In the genomic region with DNA sequence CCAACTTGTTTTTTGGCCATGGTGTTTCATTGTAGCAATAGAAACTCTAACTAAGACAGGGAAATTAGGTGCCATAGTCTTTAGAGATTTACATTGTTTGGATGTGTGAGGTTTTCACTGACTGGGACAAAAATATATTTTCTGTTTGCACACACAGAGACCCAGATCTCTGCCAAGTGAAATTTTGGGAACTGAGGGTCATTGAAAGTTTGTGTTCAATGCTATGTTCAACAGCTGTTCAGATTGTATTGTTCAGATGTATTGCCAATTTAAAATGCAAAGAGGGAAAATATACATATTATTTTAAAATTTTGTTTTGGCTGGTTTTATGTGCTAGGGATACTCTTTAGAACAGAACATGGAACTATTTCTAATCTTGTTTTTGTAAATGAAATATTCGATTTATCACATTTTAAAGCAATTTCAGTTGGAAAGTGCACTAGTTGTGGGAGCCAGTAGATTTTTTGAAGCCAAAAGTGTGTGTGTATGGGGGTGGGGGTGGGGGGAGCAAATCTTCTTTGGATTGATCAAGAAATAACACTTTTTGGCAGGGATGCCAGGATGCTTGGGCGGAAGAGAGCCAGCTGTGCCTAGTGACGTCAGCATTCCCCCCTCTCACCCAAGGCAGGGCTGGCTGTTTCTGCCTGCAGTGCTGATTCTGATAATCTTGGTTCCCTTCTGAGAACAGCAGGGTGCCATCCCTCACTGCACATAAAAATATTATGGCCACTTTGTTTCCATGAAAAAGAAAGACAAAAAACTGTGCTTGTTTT, we compare ENCODE assay signal across 13 mouse cellular contexts. TPM values are rescaled to one million over a fixed set of nuclear protein-coding genes. Genes with fewer than 3 reads are reported as not detected.
DNase-seq lines count a peak whose midpoint lies in the region; ATAC-seq and TF ChIP-seq lines count a peak whose summit lies in the region.
"Had no signal": no experiment of that assay in that cellular context is flagged by ENCODE, and none has a peak within 500 bp of the region (broad histone marks: within the 10 kb centered on the region; RNA-seq: fewer than 3 reads in every experiment).

No protein-coding gene starts in this region.

- H3K4me1 ChIP-seq in heart, embryonic 12.5 days (replicated peaks), result 0 out of 2 replicates have a peak, but pooled peaks cover 2% of the 10 kb centered on the region
- H3K4me1 ChIP-seq in midbrain, postnatal 0 days (ENCODE audit: insufficient read depth, low read length), result no peaks in the 10 kb centered on the region
- no peaks in the 10 kb centered on the region for H3K4me1 ChIP-seq in midbrain, embryonic 16.5 days (ENCODE audit: control insufficient read depth, insufficient read depth, low read length)
- peaks cover 4% of the 10 kb centered on the region; the same call in 1 of the 2 replicates for H3K4me1 ChIP-seq in lung, embryonic 15.5 days
- H3K4me1 ChIP-seq: heart, embryonic 15.5 days had no signal

- H3K4me3 ChIP-seq in heart, embryonic 12.5 days, result no peak overlapping the region
- H3K4me3 ChIP-seq in midbrain, postnatal 0 days (ENCODE audit: low read depth, low read length), result no peak overlapping the region
- no peak overlapping the region for H3K4me3 ChIP-seq in midbrain, embryonic 16.5 days (ENCODE audit: low read depth, low read length)
- no peak overlapping the region for H3K4me3 ChIP-seq in lung, embryonic 15.5 days
- H3K4me3 ChIP-seq in gastrocnemius, adult 2 months, result no peak overlapping the region
- H3K4me3 ChIP-seq: erythroblast, embryonic 14.5 days; heart, embryonic 15.5 days had no signal

- H3K9ac ChIP-seq in heart, embryonic 12.5 days, result no peak overlapping the region
- no peak overlapping the region for H3K9ac ChIP-seq in midbrain, postnatal 0 days (replicated peaks; ENCODE audit: low read length, poor library complexity, severe bottlenecking)
- H3K9ac ChIP-seq in midbrain, embryonic 16.5 days (ENCODE audit: low read depth, low read length), result no peak overlapping the region
- no peak overlapping the region for H3K9ac ChIP-seq in lung, embryonic 15.5 days
- H3K9ac ChIP-seq: heart, embryonic 15.5 days had no signal

- ATAC-seq in heart, embryonic 12.5 days (ENCODE audit: insufficient number of reproducible peaks, low FRiP score), result no peak
- ATAC-seq in midbrain, postnatal 0 days (ENCODE audit: low FRiP score), result no peak
- ATAC-seq in midbrain, embryonic 16.5 days, result no peak
- ATAC-seq in lung, embryonic 15.5 days (ENCODE audit: borderline replicate concordance, extremely low read depth, low FRiP score, low TSS enrichment), result peak; percentile 73; the same call in 1 of the 2 replicates

- no peak overlapping the region for H3K4me2 ChIP-seq in heart, embryonic 12.5 days
- H3K4me2 ChIP-seq in midbrain, postnatal 0 days (ENCODE audit: low read depth, low read length, poor library complexity, severe bottlenecking), result no peak overlapping the region
- no peak overlapping the region for H3K4me2 ChIP-seq in midbrain, embryonic 16.5 days (ENCODE audit: low read length)
- H3K4me2 ChIP-seq in lung, embryonic 15.5 days, result no peak overlapping the region
- H3K4me2 ChIP-seq: heart, embryonic 15.5 days had no signal

- no peaks in the 10 kb centered on the region for H3K36me3 ChIP-seq in heart, embryonic 12.5 days
- H3K36me3 ChIP-seq in midbrain, postnatal 0 days (ENCODE audit: insufficient read depth, low read length), result no peaks in the 10 kb centered on the region
- no peaks in the 10 kb centered on the region for H3K36me3 ChIP-seq in midbrain, embryonic 16.5 days (ENCODE audit: control insufficient read depth, insufficient read depth, low read length)
- no peaks in the 10 kb centered on the region for H3K36me3 ChIP-seq in lung, embryonic 15.5 days
- H3K36me3 ChIP-seq: heart, embryonic 15.5 days had no signal

- intact Hi-C loops in gastrocnemius, adult 2 months (cut with DNase I), result no loop called here

- no peak for TF ChIP-seq CTCF in midbrain, postnatal 0 days (IDR thresholded peaks at IDR 0.05)
- no peak for TF ChIP-seq CTCF in gastrocnemius, adult 2 months (IDR thresholded peaks at IDR 0.05)

- DNase-seq in heart, adult 11 months, result peak; percentile 83
- DNase-seq in midbrain, postnatal 0 days (ENCODE audit: low spot score), result peak; percentile 33
- DNase-seq in telencephalon, adult 2 months (ENCODE audit: low read depth, low spot score), result peak; percentile 67
- DNase-seq in kidney, adult 8-10 months, result no peak
- no peak for DNase-seq in gastrocnemius, adult 2 months
- DNase-seq: cerebellum, postnatal 14 days; kidney, adult 18-20 months; thymus, adult 18-20 months had no signal

- 66% methylated on average over 3 of the region's 3 CpGs for WGBS in heart, embryonic 12.5 days
- 49% methylated on average over 3 of the region's 3 CpGs for WGBS in midbrain, postnatal 0 days
- 65% methylated on average over 3 of the region's 3 CpGs for WGBS in midbrain, embryonic 16.5 days
- 43% methylated on average over 3 of the region's 3 CpGs for WGBS in lung, embryonic 15.5 days

- H3K27ac ChIP-seq in heart, embryonic 12.5 days (ENCODE audit: poor library complexity, severe bottlenecking), result no peak overlapping the region
- no peak overlapping the region for H3K27ac ChIP-seq in midbrain, postnatal 0 days (ENCODE audit: low read depth, low read length)
- H3K27ac ChIP-seq in midbrain, embryonic 16.5 days (ENCODE audit: low read length), result no peak overlapping the region
- H3K27ac ChIP-seq in lung, embryonic 15.5 days, result peak overlapping the region; percentile 30; the same call in 1 of the 2 replicates
- no peak overlapping the region for H3K27ac ChIP-seq in gastrocnemius, adult 2 months
- H3K27ac ChIP-seq: heart, embryonic 15.5 days had no signal

- 0 out of 2 replicates have a peak, but pooled peaks cover 5% of the 10 kb centered on the region for H3K9me3 ChIP-seq in heart, embryonic 12.5 days (replicated peaks)
- no peaks in the 10 kb centered on the region for H3K9me3 ChIP-seq in midbrain, postnatal 0 days (ENCODE audit: low read length)
- H3K9me3 ChIP-seq in midbrain, embryonic 16.5 days (replicated peaks; ENCODE audit: control insufficient read depth, low read length, poor library complexity, severe bottlenecking), result no peaks in the 10 kb centered on the region
- no peaks in the 10 kb centered on the region for H3K9me3 ChIP-seq in lung, embryonic 15.5 days

- H3K27me3 ChIP-seq in heart, embryonic 12.5 days (replicated peaks), result no peaks in the 10 kb centered on the region
- H3K27me3 ChIP-seq in midbrain, postnatal 0 days (ENCODE audit: insufficient read depth, low read length), result no peaks in the 10 kb centered on the region
- no peaks in the 10 kb centered on the region for H3K27me3 ChIP-seq in midbrain, embryonic 16.5 days (ENCODE audit: control insufficient read depth, insufficient read depth, low read depth, low read length)
- H3K27me3 ChIP-seq in lung, embryonic 15.5 days, result no peaks in the 10 kb centered on the region
- H3K27me3 ChIP-seq: heart, embryonic 15.5 days had no signal

RNA-seq across cellular contexts. Expression of a gene that starts 28.6 kb away (rescaled TPM):
- 5.2 and 5.3 TPM in 2 replicates for polyA plus RNA-seq in heart, embryonic 12.5 days (2016; fragmentation: Nextera tagmentation; extraction: Ambion mirVana)
- total RNA-seq in midbrain, postnatal 0 days (2014; rRNA removed), result 66.0 and 78.6 TPM in 2 replicates
- polyA plus RNA-seq in midbrain, postnatal 0 days (2015; fragmentation: Nextera tagmentation; extraction: Ambion mirVana), result 44.6 and 48.5 TPM in 2 replicates
- 36.8 and 40.2 TPM in 2 replicates for polyA plus RNA-seq in midbrain, embryonic 16.5 days (2015; fragmentation: Nextera tagmentation; extraction: Ambion mirVana)
- 5.0 and 5.2 TPM in 2 replicates for polyA plus RNA-seq in lung, embryonic 15.5 days (2015; fragmentation: Nextera tagmentation; extraction: Ambion mirVana)
- total RNA-seq in gastrocnemius, adult 2 months (2021), result 1 to 10 TPM; 1.8 to 3.2 TPM
- polyA plus RNA-seq: erythroblast, embryonic 14.5 days had no signal

Comparison
In these comparisons a context has a peak if more than half of its experiments do, and no peak if none do; other contexts are left out.
1. DNase-seq: peak in heart, adult 11 months (single experiment), midbrain, postnatal 0 days (single experiment) and telencephalon, adult 2 months (single experiment); none in kidney, adult 8-10 months (0 of 2) and gastrocnemius, adult 2 months (single experiment).